Mouse (Mus musculus): ENCODE measurements at regions not wholly inside any gene's neighbourhood (a gene's known extent, or its start where the extent isn't known, plus 50 kb on each side); places are given as distances from the start of the nearest gene placed in this dataset.

GRCm38 (mm10) chr1:22901018-22901625, 95.3 kb upstream of the Rims1 start:
- Histone ChIP-seq H3K27me3 (ENCODE audit: insufficient read depth, low read length) (no peaks in the 10 kb centered on the region), H3K36me3 (replicated peaks; ENCODE audit: insufficient read depth, low read length) (no peaks in the 10 kb centered on the region), H3K4me3 (ENCODE audit: low read depth, low read length) (no peak overlapping the region), H3K9me3 (ENCODE audit: low read length) (no peaks in the 10 kb centered on the region), H3K4me1 (ENCODE audit: insufficient read depth) (no peaks in the 10 kb centered on the region), H3K4me2 (ENCODE audit: low read depth, low read length) (no peak overlapping the region), H3K27ac (ENCODE audit: low read depth) (no peak overlapping the region), H3K9ac (replicated peaks) (no peak overlapping the region)
- ATAC-seq, result no peak
- 61% methylated on average over 5 of the region's 5 CpGs for WGBS (ENCODE audit: insufficient replicate concordance)
- no peak for TF ChIP-seq EP300 (IDR thresholded peaks at IDR 0.05; ENCODE audit: low read depth)
- no peak for TF ChIP-seq CTCF (IDR thresholded peaks at IDR 0.05; ENCODE audit: low read depth)
- no peak for DNase-seq

GRCm38 (mm10) chr1:22895099-22895498, 89.3 kb upstream of the Rims1 start:
- 63% methylated on average over 3 of the region's 3 CpGs for WGBS (ENCODE audit: insufficient replicate concordance)
- no peak for DNase-seq
- H3K4me1 ChIP-seq (ENCODE audit: insufficient read depth), result no peaks in the 10 kb centered on the region
- H3K4me2 ChIP-seq (ENCODE audit: low read depth, low read length), result no peak overlapping the region
- H3K4me3 ChIP-seq (ENCODE audit: low read depth, low read length), result no peak overlapping the region
- H3K27me3 ChIP-seq (ENCODE audit: insufficient read depth, low read length), result no peaks in the 10 kb centered on the region
- H3K27ac ChIP-seq (ENCODE audit: low read depth), result no peak overlapping the region
- ATAC-seq, result no peak
- no peaks in the 10 kb centered on the region for H3K36me3 ChIP-seq (replicated peaks; ENCODE audit: insufficient read depth, low read length)
- no peak overlapping the region for H3K9ac ChIP-seq (replicated peaks)
- H3K9me3 ChIP-seq (ENCODE audit: low read length), result no peaks in the 10 kb centered on the region
- no peak for TF ChIP-seq EP300 (IDR thresholded peaks at IDR 0.05; ENCODE audit: low read depth)
- TF ChIP-seq CTCF (IDR thresholded peaks at IDR 0.05; ENCODE audit: low read depth), result no peak

GRCm38 (mm10) chr1:22862985-22863384, 57.2 kb upstream of the Rims1 start:
- 61% methylated on average over 3 of the region's 3 CpGs for WGBS (ENCODE audit: insufficient replicate concordance)
- Histone ChIP-seq H3K4me1 (ENCODE audit: insufficient read depth) (no peaks in the 10 kb centered on the region), H3K27me3 (ENCODE audit: insufficient read depth, low read length) (no peaks in the 10 kb centered on the region), H3K9me3 (ENCODE audit: low read length) (no peaks in the 10 kb centered on the region), H3K27ac (ENCODE audit: low read depth) (no peak overlapping the region), H3K36me3 (replicated peaks; ENCODE audit: insufficient read depth, low read length) (no peaks in the 10 kb centered on the region), H3K9ac (replicated peaks) (no peak overlapping the region), H3K4me3 (ENCODE audit: low read depth, low read length) (no peak overlapping the region), H3K4me2 (ENCODE audit: low read depth, low read length) (no peak overlapping the region)
- no peak for ATAC-seq
- TF ChIP-seq CTCF (IDR thresholded peaks at IDR 0.05; ENCODE audit: low read depth) (no peak), EP300 (IDR thresholded peaks at IDR 0.05; ENCODE audit: low read depth) (no peak)
- no peak for DNase-seq

Data from liver, postnatal 0 days (tissue).